Mouse (Mus musculus): ENCODE results near the gene Ywhab.

- TF ChIP-seq EP300 (IDR thresholded peaks at IDR 0.05; ENCODE audit: low read depth) (no peak), CTCF (IDR thresholded peaks at IDR 0.05; ENCODE audit: low read depth) (no peak)
Measured at GRCm38 (mm10) chr2:164002637-164003036, 7.9 kb downstream of the Ywhab start.
